Mouse (Mus musculus) ES-Bruce4 (cell line): ENCODE data around the gene Panx3. TPM values are rescaled to one million over a fixed set of nuclear protein-coding genes. Genes with fewer than 3 reads are reported as not detected.

ENCODE experiments used
- H3K27ac ChIP-seq: 2 replicates; pipeline ENCODE4 v1.5.1; 2012; ENCODE audit warnings: low read length, inconsistent platforms; ENCODE audit not compliant: insufficient read depth
- H3K27me3 ChIP-seq: 2 replicates; pipeline ENCODE4 v1.6.1; 2012; ENCODE audit warnings: mild to moderate bottlenecking, low read length, inconsistent platforms; ENCODE audit not compliant: control insufficient read depth, poor library complexity, insufficient read depth, severe bottlenecking
- H3K36me3 ChIP-seq: 2 replicates; pipeline ENCODE4 v1.6.1; 2012; ENCODE audit warnings: inconsistent platforms, mild to moderate bottlenecking, low read length, moderate library complexity; ENCODE audit not compliant: control insufficient read depth, poor library complexity, insufficient read depth, severe bottlenecking
- H3K4me1 ChIP-seq: one replicate; pipeline ENCODE4 v1.8.1; 2011; ENCODE audit warnings: low read length; ENCODE audit not compliant: control insufficient read depth, insufficient read depth
- H3K4me3 ChIP-seq: 2 replicates; pipeline ENCODE4 v1.5.1; 2011; ENCODE audit warnings: low read depth, mild to moderate bottlenecking, low read length
- H3K9ac ChIP-seq: 2 replicates; pipeline ENCODE4 v1.6.1; 2012; ENCODE audit warnings: low read depth, mild to moderate bottlenecking, inconsistent platforms; ENCODE audit not compliant: poor library complexity, severe bottlenecking
- H3K9me3 ChIP-seq: replicated peaks from 2 replicates; pipeline ENCODE4 v1.6.1; 2012; ENCODE audit warnings: mild to moderate bottlenecking, low read length, inconsistent platforms; ENCODE audit not compliant: control insufficient read depth, poor library complexity, insufficient read depth, severe bottlenecking
- CTCF ChIP-seq: IDR thresholded peaks from one replicate; pipeline ENCODE4 v1.8.1; 2011; ENCODE audit warnings: low read depth, low read length
- EP300 ChIP-seq: IDR thresholded peaks from 2 replicates; pipeline ENCODE4 v1.6.1; 2011; ENCODE audit warnings: low read depth, low read length; ENCODE audit not compliant: insufficient read depth
- POLR2A ChIP-seq: IDR thresholded peaks from one replicate; pipeline ENCODE4 v1.8.1; 2011; ENCODE audit warnings: low read length; ENCODE audit not compliant: insufficient read depth
- polyA plus RNA-seq: library from polyadenylated mRNA; stranded (reverse); fragments of >200 nt; gene quantifications from 2 replicates; pipeline ENCODE4 v1.2.4, GENCODE M21; 2011; ENCODE audit warnings: low read depth; ENCODE audit not compliant: missing spikeins, insufficient read depth, insufficient read length

The Panx3 gene
- polyA plus RNA-seq, 1 experiment = not detected

GRCm38 (mm10) chr9:37629941-37630340 lies 39.1 kb downstream of the Panx3 start:
- TF ChIP-seq CTCF = no peak
- no peak for TF ChIP-seq POLR2A
- TF ChIP-seq EP300 = no peak
- Histone ChIP-seq H3K36me3 (no peaks in the 10 kb centered on the region), H3K27ac (no peak overlapping the region), H3K9ac (no peak overlapping the region), H3K27me3 (no peaks in the 10 kb centered on the region), H3K4me3 (no peak overlapping the region), H3K4me1 (no peaks in the 10 kb centered on the region), H3K9me3 (no peaks in the 10 kb centered on the region)

- Histone ChIP-seq H3K36me3 (no peaks in the 10 kb centered on the region), H3K4me1 (no peaks in the 10 kb centered on the region), H3K9ac (no peak overlapping the region), H3K4me3 (no peak overlapping the region), H3K27ac (0 out of 2 replicates have a peak overlapping the region, but pooled peaks have one; percentile 12), H3K9me3 (no peaks in the 10 kb centered on the region), H3K27me3 (no peaks in the 10 kb centered on the region)
- TF ChIP-seq POLR2A (no peak), CTCF (no peak), EP300 (no peak)
These were observed 40.5 kb downstream of the Panx3 start for GRCm38 (mm10) chr9:37628581-37628980.

- TF ChIP-seq EP300 (no peak), POLR2A (no peak), CTCF (no peak)
- H3K9me3 ChIP-seq = no peaks in the 10 kb centered on the region
- no peaks in the 10 kb centered on the region for H3K4me1 ChIP-seq
- H3K4me3 ChIP-seq = no peak overlapping the region
- H3K27me3 ChIP-seq = no peaks in the 10 kb centered on the region
- no peak overlapping the region for H3K9ac ChIP-seq
- H3K36me3 ChIP-seq = no peaks in the 10 kb centered on the region
- no peak overlapping the region for H3K27ac ChIP-seq
These were observed 41.8 kb downstream of the Panx3 start for GRCm38 (mm10) chr9:37627263-37627662.

GRCm38 (mm10) chr9:37626103-37626567 lies 42.9 kb downstream of the Panx3 start:
- Histone ChIP-seq H3K4me1 (no peaks in the 10 kb centered on the region), H3K27ac (no peak overlapping the region), H3K9ac (no peak overlapping the region), H3K4me3 (no peak overlapping the region), H3K9me3 (no peaks in the 10 kb centered on the region), H3K36me3 (no peaks in the 10 kb centered on the region), H3K27me3 (no peaks in the 10 kb centered on the region)
- TF ChIP-seq CTCF (no peak), POLR2A (no peak), EP300 (no peak)

GRCm38 (mm10) chr9:37625641-37626040 lies 43.4 kb downstream of the Panx3 start:
- H3K36me3 ChIP-seq = no peaks in the 10 kb centered on the region
- H3K27me3 ChIP-seq = no peaks in the 10 kb centered on the region
- no peak overlapping the region for H3K27ac ChIP-seq
- no peak overlapping the region for H3K9ac ChIP-seq
- no peaks in the 10 kb centered on the region for H3K4me1 ChIP-seq
- no peak overlapping the region for H3K4me3 ChIP-seq
- H3K9me3 ChIP-seq = no peaks in the 10 kb centered on the region
- TF ChIP-seq EP300 (no peak), CTCF (no peak), POLR2A (no peak)

- Histone ChIP-seq H3K27me3 (no peaks in the 10 kb centered on the region), H3K27ac (no peak overlapping the region), H3K9me3 (no peaks in the 10 kb centered on the region)
These were observed 43.9 kb downstream of the Panx3 start for GRCm38 (mm10) chr9:37625129-37625528.

More at GRCm38 (mm10) chr9:37625129-37625528, 43.9 kb downstream of the Panx3 start:
- no peak for TF ChIP-seq POLR2A
- no peak for TF ChIP-seq EP300
- TF ChIP-seq CTCF = no peak
- Histone ChIP-seq H3K4me1 (no peaks in the 10 kb centered on the region), H3K4me3 (no peak overlapping the region), H3K36me3 (no peaks in the 10 kb centered on the region), H3K9ac (no peak overlapping the region)
